Mouse (Mus musculus): ENCODE results near the gene Chrne. TPM values are rescaled to one million over a fixed set of nuclear protein-coding genes. Genes with fewer than 3 reads are reported as not detected.

Gene Chrne
- total RNA-seq, 2 experiments from 2014 or later: 0.94 TPM; not detected in 1

GRCm38 (mm10) chr11:70652029-70652883 is 33.2 kb upstream of the Chrne start:
- no peak for DNase-seq (ENCODE audit: low spot score in 2 of 2)

- no peak for DNase-seq (ENCODE audit: low spot score in 2 of 2)
Measured at GRCm38 (mm10) chr11:70651391-70651790, 32.4 kb upstream of the Chrne start.

- DNase-seq (ENCODE audit: low spot score in 2 of 2): no peak
Measured at GRCm38 (mm10) chr11:70650322-70651175, 31.5 kb upstream of the Chrne start.

GRCm38 (mm10) chr11:70649185-70649734 is 30.2 kb upstream of the Chrne start:
- peak in 1 of 2 experiments; percentile 3 for DNase-seq (ENCODE audit: low spot score in 2 of 2)

GRCm38 (mm10) chr11:70648512-70648911 is 29.5 kb upstream of the Chrne start:
- no peak for DNase-seq (ENCODE audit: low spot score in 2 of 2)

DNA sequence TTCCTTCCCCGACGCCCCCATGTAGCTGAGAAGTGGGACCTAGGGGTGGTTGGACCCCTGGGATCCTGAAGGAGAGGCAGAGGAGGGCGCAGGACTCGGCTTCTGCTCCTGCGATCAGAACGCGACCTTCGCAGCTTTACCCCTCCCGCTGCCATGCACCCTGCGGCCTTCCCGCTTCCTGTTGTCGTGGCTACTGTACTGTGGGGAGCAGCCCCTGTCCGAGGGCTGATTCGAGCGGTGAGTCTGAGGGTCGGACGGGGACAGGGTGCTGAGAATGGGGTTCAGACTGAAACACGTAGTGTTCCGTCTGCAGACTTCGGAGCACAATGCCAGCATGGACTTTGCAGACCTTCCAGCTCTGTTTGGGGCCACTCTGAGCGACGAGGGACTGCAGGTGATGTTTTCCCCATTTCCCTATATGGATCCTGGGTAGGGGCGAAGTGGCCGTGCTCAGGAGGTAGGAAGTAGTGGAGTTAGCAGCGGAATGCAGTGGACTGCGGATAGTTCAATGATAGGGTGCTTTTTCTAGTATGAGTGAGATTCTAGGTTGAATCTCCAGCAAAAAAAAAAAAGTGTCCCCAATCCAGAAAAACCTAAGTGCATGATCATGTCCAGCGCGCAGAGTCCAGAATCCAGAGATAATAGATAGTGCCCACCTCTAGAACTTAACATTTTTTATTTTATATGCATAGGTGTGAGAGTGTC is 28.9 kb upstream of the Chrne start:
- DNase-seq (ENCODE audit: low spot score in 2 of 2): peak in 1 of 2 experiments; percentile 46

GRCm38 (mm10) chr11:70646691-70647650 is 28.0 kb upstream of the Chrne start, which contains the start of the genes Rnf167 and Slc25a11:
Rnf167 (plus strand) TSS chr11:70647235.
Slc25a11 (minus strand) TSS chr11:70647479.
- peak; percentile 94 to 96 for DNase-seq (ENCODE audit: low spot score in 2 of 2)

- no peak for DNase-seq (ENCODE audit: low spot score in 2 of 2)
Measured at GRCm38 (mm10) chr11:70646259-70646555, 27.2 kb upstream of the Chrne start.

DNA sequence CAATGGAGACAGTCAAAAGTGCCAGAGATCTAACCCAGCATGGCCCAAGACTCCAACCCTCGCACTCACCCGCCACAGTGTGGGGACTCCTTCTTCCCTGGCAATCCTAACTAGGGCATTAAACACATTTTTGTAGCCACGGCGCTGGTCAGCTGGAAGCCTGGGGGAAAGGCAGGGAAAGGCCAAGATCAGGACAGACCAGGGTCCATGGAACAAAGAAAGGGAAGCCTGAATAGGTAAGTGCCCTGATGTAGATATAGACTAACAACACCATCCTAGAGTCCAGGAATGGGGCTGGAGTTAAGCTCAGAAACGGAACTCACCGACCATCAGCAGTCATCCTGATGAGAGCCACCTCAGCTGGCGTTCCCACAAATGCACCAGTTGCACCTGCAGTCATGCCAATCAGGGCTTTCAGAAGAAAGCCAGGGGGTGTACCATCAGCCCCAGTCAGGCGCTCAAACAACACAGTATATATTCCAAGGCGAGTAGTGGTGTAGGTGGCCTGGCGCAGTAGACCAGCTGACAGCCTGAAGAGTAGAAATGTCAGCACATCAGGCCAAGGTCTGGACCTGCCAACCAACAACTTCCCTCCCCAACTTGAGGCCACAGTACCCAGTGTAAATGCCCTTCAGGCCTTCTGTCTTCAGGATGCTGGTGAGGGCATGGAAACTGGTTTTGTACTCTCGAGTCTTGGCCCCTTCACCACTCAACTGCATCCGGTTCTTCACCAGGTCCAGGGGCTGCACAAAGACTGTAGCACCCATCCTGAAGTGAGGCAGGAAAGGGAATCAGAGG is 26.6 kb upstream of the Chrne start:
- DNase-seq (ENCODE audit: low spot score in 2 of 2): no peak

GRCm38 (mm10) chr11:70644564-70645103 is 25.6 kb upstream of the Chrne start:
- DNase-seq (ENCODE audit: low spot score in 2 of 2): no peak

DNA sequence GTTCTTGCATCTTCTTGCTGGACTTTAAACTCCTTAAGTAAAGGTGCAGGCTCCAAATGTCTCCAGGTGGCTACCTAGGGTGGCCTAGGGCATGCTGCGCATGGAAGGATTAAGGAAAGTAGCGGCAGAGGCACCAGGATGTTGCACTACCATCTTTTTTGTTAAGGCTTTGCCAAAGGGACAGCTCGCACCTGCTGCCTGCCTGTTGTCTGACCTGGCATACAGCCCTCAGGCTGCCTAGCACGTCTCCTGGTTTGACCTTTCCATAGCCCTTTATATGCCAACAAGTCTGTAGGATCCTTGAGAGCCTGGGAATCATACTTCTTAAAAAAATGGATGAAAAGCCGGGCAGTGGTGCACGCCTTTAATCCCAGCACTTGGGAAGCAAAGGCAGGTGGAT is 24.0 kb upstream of the Chrne start:
- DNase-seq (ENCODE audit: low spot score in 2 of 2): no peak

GRCm38 (mm10) chr11:70641241-70641640 is 22.2 kb upstream of the Chrne start:
- no peak for DNase-seq (ENCODE audit: low spot score in 2 of 2)

GRCm38 (mm10) chr11:70639976-70640375 is 21.0 kb upstream of the Chrne start:
- no peak for DNase-seq (ENCODE audit: low spot score in 2 of 2)

DNA sequence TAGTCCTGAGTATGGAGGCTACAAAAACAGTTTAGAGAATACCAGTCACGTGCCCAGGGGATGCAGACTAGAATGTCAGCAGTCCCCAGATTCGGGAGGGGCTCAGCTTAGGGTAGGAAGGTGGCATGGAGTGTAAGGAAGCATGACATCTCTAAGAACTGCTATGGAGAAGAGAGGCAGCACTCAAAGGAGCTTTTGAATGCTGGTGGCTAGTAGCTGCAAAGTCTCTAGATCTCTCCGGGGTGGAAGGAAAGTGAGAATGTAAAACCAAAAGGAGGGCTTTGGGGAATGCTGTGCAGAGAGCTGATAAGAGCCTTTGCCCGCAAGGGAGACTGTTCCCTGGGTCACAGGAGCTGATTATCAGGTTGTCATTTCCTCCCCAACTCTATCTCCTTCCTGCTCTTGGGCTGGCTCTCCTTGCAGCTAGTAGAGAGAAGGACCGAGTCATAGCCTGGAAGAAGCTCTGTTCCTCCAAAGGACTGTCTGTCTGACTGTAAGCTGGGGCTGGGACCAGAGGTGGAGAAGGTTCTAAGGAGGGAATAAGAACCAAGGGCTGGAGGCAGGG is 19.8 kb upstream of the Chrne start, which contains the start of gene Gp1ba:
Gp1ba (plus strand) TSS at position 409 of the 565 bp plus-strand sequence.
- no peak for DNase-seq (ENCODE audit: low spot score in 2 of 2)

GRCm38 (mm10) chr11:70638293-70638692 is 19.3 kb upstream of the Chrne start:
- no peak for DNase-seq (ENCODE audit: low spot score in 2 of 2)

GRCm38 (mm10) chr11:70637764-70638163 is 18.7 kb upstream of the Chrne start:
- no peak for DNase-seq (ENCODE audit: low spot score in 2 of 2)

DNA sequence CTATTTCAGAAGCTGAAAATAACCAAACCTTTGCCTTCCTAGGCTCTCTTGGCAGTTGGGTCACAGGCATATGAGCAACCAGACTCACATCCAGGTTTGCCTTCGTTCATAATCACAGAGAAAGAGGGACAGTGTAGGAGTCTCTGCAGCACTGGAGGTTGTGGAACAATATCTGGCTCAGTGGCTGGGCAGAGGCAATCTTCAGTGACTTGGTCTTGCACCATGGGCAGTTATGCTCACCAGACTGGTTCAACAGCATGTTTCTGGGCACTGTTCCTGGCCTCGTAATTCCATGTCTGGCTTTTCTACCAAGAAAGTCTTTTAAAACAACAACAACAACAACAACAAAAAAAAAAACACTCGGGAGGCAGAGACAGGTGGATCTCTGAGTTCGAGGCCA is 16.6 kb upstream of the Chrne start:
- DNase-seq (ENCODE audit: low spot score in 2 of 2): no peak

GRCm38 (mm10) chr11:70630129-70630528 is 11.1 kb upstream of the Chrne start:
- DNase-seq (ENCODE audit: low spot score in 2 of 2): no peak
